ENCODE assay signal across 9 mouse cellular contexts in genomic region chr2:120499971-120500471, GRCm38 (mm10). TPM values are rescaled to one million over a fixed set of nuclear protein-coding genes. Genes with fewer than 3 reads are reported as not detected.
DNase-seq lines count a peak whose midpoint lies in the region; ATAC-seq and TF ChIP-seq lines count a peak whose summit lies in the region.
"Had no signal": no experiment of that assay in that cellular context is flagged by ENCODE, and none has a peak within 500 bp of the region (broad histone marks: within the 10 kb centered on the region; RNA-seq: fewer than 3 reads in every experiment).

No protein-coding gene starts in this region.

- no peaks in the 10 kb centered on the region for H3K9me3 ChIP-seq in heart, embryonic 13.5 days
- H3K9me3 ChIP-seq in embryonic facial prominence, embryonic 14.5 days (ENCODE audit: control insufficient read depth, low read length): no peaks in the 10 kb centered on the region
- H3K9me3 ChIP-seq in stomach, postnatal 0 days (ENCODE audit: control insufficient read depth, low read length): no peaks in the 10 kb centered on the region
- H3K9me3 ChIP-seq in hindbrain, embryonic 13.5 days: no peaks in the 10 kb centered on the region

- peak; percentile 20 for TF ChIP-seq CTCF in stomach, postnatal 0 days (IDR thresholded peaks at IDR 0.05; ENCODE audit: low read depth)
- TF ChIP-seq CTCF in gastrocnemius, adult 2 months (IDR thresholded peaks at IDR 0.05): no peak

- H3K4me2 ChIP-seq in heart, embryonic 13.5 days: peak overlapping the region; percentile 24; the same call in 1 of the 2 replicates
- no peak overlapping the region for H3K4me2 ChIP-seq in embryonic facial prominence, embryonic 14.5 days (ENCODE audit: low read depth, low read length)
- H3K4me2 ChIP-seq in stomach, postnatal 0 days (replicated peaks; ENCODE audit: low read depth): no peak overlapping the region
- no peak overlapping the region for H3K4me2 ChIP-seq in hindbrain, embryonic 13.5 days

- no peak for DNase-seq in heart, adult 9 months (ENCODE audit: low spot score in 2 of 2)
- peak; percentile 34 for DNase-seq in embryonic facial prominence, embryonic 14.5 days (ENCODE audit: low spot score)
- DNase-seq in lung, postnatal 10 days: peak; percentile 18
- DNase-seq in stomach, postnatal 0 days (ENCODE audit: low spot score): no peak
- no peak for DNase-seq in left cerebral cortex, postnatal 25 days (ENCODE audit: low spot score in 2 of 2)
- no peak for DNase-seq in gastrocnemius, adult 2 months

- TF ChIP-seq EP300 in stomach, postnatal 0 days (optimal IDR thresholded peaks at IDR 0.05): no peak

- H3K4me1 ChIP-seq in heart, embryonic 13.5 days: peaks cover 57% of the 10 kb centered on the region
- H3K4me1 ChIP-seq in embryonic facial prominence, embryonic 14.5 days (ENCODE audit: control insufficient read depth, insufficient read depth, low read length): no peaks in the 10 kb centered on the region
- H3K4me1 ChIP-seq in stomach, postnatal 0 days (replicated peaks; ENCODE audit: control insufficient read depth, insufficient read depth): peaks cover 3% of the 10 kb centered on the region; the same call in 1 of the 2 replicates
- H3K4me1 ChIP-seq in hindbrain, embryonic 13.5 days (replicated peaks): peaks cover 7% of the 10 kb centered on the region; the same call in 1 of the 2 replicates

- peak overlapping the region; percentile 48 for H3K9ac ChIP-seq in heart, embryonic 13.5 days
- H3K9ac ChIP-seq in embryonic facial prominence, embryonic 14.5 days (ENCODE audit: low read depth, low read length): no peak overlapping the region
- no peak overlapping the region for H3K9ac ChIP-seq in stomach, postnatal 0 days (ENCODE audit: low read length)
- H3K9ac ChIP-seq in hindbrain, embryonic 13.5 days: no peak overlapping the region

- 39% methylated on average over 6 of the region's 6 CpGs for WGBS in heart, embryonic 13.5 days
- 61% methylated on average over 6 of the region's 6 CpGs for WGBS in embryonic facial prominence, embryonic 14.5 days
- WGBS in stomach, postnatal 0 days: 32% methylated on average over 6 of the region's 6 CpGs
- 83% methylated on average over 6 of the region's 6 CpGs for WGBS in hindbrain, embryonic 13.5 days

- H3K36me3 ChIP-seq in heart, embryonic 13.5 days: peaks cover 15% of the 10 kb centered on the region
- peaks cover 2% of the 10 kb centered on the region for H3K36me3 ChIP-seq in embryonic facial prominence, embryonic 14.5 days (ENCODE audit: control insufficient read depth, insufficient read depth, low read length)
- H3K36me3 ChIP-seq in stomach, postnatal 0 days (ENCODE audit: control insufficient read depth, insufficient read depth, low read length): no peaks in the 10 kb centered on the region; the same call in 1 of the 2 replicates
- peaks cover 18% of the 10 kb centered on the region for H3K36me3 ChIP-seq in hindbrain, embryonic 13.5 days

- intact Hi-C loops in left cerebral cortex, postnatal 25 days (cut with DNase I): no loop called here
- intact Hi-C loops in gastrocnemius, adult 2 months (cut with DNase I): no loop called here

- peak overlapping the region; percentile 88 for H3K27ac ChIP-seq in heart, embryonic 13.5 days (replicated peaks)
- H3K27ac ChIP-seq in embryonic facial prominence, embryonic 14.5 days (replicated peaks; ENCODE audit: low read depth, low read length): peak overlapping the region; percentile 19; the same call in 1 of the 2 replicates
- peak overlapping the region; percentile 41; the same call in 1 of the 2 replicates for H3K27ac ChIP-seq in stomach, postnatal 0 days (replicated peaks)
- H3K27ac ChIP-seq in gastrocnemius, adult 2 months: no peak overlapping the region
- no peak overlapping the region for H3K27ac ChIP-seq in hindbrain, embryonic 13.5 days

- no peak overlapping the region for H3K4me3 ChIP-seq in heart, embryonic 13.5 days
- no peak overlapping the region for H3K4me3 ChIP-seq in embryonic facial prominence, embryonic 14.5 days (ENCODE audit: low read depth, low read length)
- no peak overlapping the region for H3K4me3 ChIP-seq in stomach, postnatal 0 days (ENCODE audit: low read depth, low read length)
- no peak overlapping the region for H3K4me3 ChIP-seq in gastrocnemius, adult 2 months
- no peak overlapping the region for H3K4me3 ChIP-seq in hindbrain, embryonic 13.5 days
- H3K4me3 ChIP-seq: myocyte had no signal

- ATAC-seq in heart, embryonic 13.5 days (ENCODE audit: extremely low read depth, insufficient number of reproducible peaks, low FRiP score, low TSS enrichment): no peak
- ATAC-seq in embryonic facial prominence, embryonic 14.5 days (ENCODE audit: low read depth): no peak
- ATAC-seq in stomach, postnatal 0 days (ENCODE audit: low FRiP score, low TSS enrichment): peak; percentile 20; the same call in 1 of the 2 replicates
- no peak for ATAC-seq in hindbrain, embryonic 13.5 days (ENCODE audit: low FRiP score)

- H3K27me3 ChIP-seq in heart, embryonic 13.5 days (replicated peaks): no peaks in the 10 kb centered on the region
- H3K27me3 ChIP-seq in embryonic facial prominence, embryonic 14.5 days (replicated peaks; ENCODE audit: control insufficient read depth, insufficient read depth, low read length): no peaks in the 10 kb centered on the region
- no peaks in the 10 kb centered on the region for H3K27me3 ChIP-seq in stomach, postnatal 0 days (ENCODE audit: control insufficient read depth, insufficient read depth, low read length)
- no peaks in the 10 kb centered on the region for H3K27me3 ChIP-seq in hindbrain, embryonic 13.5 days

RNA-seq across cellular contexts. Expression of gene Capn3, which starts 44.2 kb away (rescaled TPM):
- 3.4 and 3.9 TPM in 2 replicates for polyA plus RNA-seq in heart, embryonic 13.5 days (2015; fragmentation: Nextera tagmentation; extraction: Ambion mirVana)
- polyA plus RNA-seq in embryonic facial prominence, embryonic 14.5 days (2014; fragmentation: Nextera tagmentation; extraction: Ambion mirVana): 4.5 and 6.7 TPM in 2 replicates
- 0.40 and 0.90 TPM in 2 replicates for polyA plus RNA-seq in stomach, postnatal 0 days (2015; fragmentation: Nextera tagmentation; extraction: Ambion mirVana)
- 1 to 10 TPM; 5.8 to 6.7 TPM for total RNA-seq in left cerebral cortex, postnatal 25 days (2021)
- total RNA-seq in gastrocnemius, adult 2 months (2021): 100 to 1,000 TPM; 126 to 149 TPM
- polyA plus RNA-seq in hindbrain, embryonic 13.5 days (2015; fragmentation: Nextera tagmentation; extraction: Ambion mirVana): 1.5 and 1.6 TPM in 2 replicates

Comparison
In these comparisons a context has a peak if more than half of its experiments do, and no peak if none do; other contexts are left out.
1. H3K27ac ChIP-seq: peak in heart, embryonic 13.5 days (single experiment), embryonic facial prominence, embryonic 14.5 days (single experiment) and stomach, postnatal 0 days (single experiment); none in gastrocnemius, adult 2 months (single experiment) and hindbrain, embryonic 13.5 days (single experiment).
2. DNase-seq: peak in embryonic facial prominence, embryonic 14.5 days (single experiment) and lung, postnatal 10 days (single experiment); none in heart, adult 9 months (0 of 2), stomach, postnatal 0 days (single experiment), left cerebral cortex, postnatal 25 days (0 of 2) and gastrocnemius, adult 2 months (single experiment).